Mouse (Mus musculus) embryonic facial prominence, embryonic 10.5 days (tissue): ENCODE results near the gene Fry. TPM values are rescaled to one million over a fixed set of nuclear protein-coding genes. Genes with fewer than 3 reads are reported as not detected.

Source experiments
- DNase-seq: peaks from one replicate; pipeline ENCODE4 v3.0.0-alpha.2; 2017; ENCODE audit warnings: low spot score
- H3K27ac ChIP-seq: fragments of 300-500 bp; sonication (generic); replicated peaks from 2 replicates; pipeline ENCODE4 v1.5.1; 2016; ENCODE audit warnings: mild to moderate bottlenecking
- H3K27me3 ChIP-seq: fragments of 300-500 bp; sonication (generic); replicated peaks from 2 replicates; pipeline ENCODE4 v1.6.1; 2016; ENCODE audit warnings: low read depth, mild to moderate bottlenecking; ENCODE audit not compliant: poor library complexity, severe bottlenecking
- H3K36me3 ChIP-seq: fragments of 300-500 bp; sonication (generic); replicated peaks from 2 replicates; pipeline ENCODE4 v1.6.1; 2016; ENCODE audit warnings: mild to moderate bottlenecking, moderate library complexity
- H3K4me1 ChIP-seq: fragments of 300-500 bp; sonication (generic); 2 replicates; pipeline ENCODE4 v1.6.1; 2016
- H3K4me3 ChIP-seq: fragments of 300-500 bp; sonication (generic); 2 replicates; pipeline ENCODE4 v1.5.1; 2016; ENCODE audit warnings: mild to moderate bottlenecking, moderate library complexity
- H3K9me3 ChIP-seq: fragments of 300-500 bp; sonication (generic); 2 replicates; pipeline ENCODE4 v1.6.1; 2016; ENCODE audit warnings: mild to moderate bottlenecking
- WGBS: fragments of 180-500 bp; shearing (Covaris S2); methylation state at CpG from one replicate; pipeline ENCODE4 v1.1.7; 2016; 5-methylcytosine and 5-hydroxymethylcytosine counted together
- polyA plus RNA-seq: library from polyadenylated mRNA; unstranded; fragments of >200 nt; fragmentation: Nextera tagmentation; extraction: Ambion mirVana; gene quantifications from 2 replicates; pipeline ENCODE4 v1.2.1, GENCODE M21; 2016

The Fry gene
- 5.6 and 7.4 TPM in 2 replicates for polyA plus RNA-seq

GRCm38 (mm10) chr5:150118455-150119241 is at the start of gene Fry:
Gene Fry (plus strand): TSS chr5:150118645.
- Histone ChIP-seq H3K36me3 (no peaks in the 10 kb centered on the region), H3K4me1 (peaks cover 18% of the 10 kb centered on the region), H3K9me3 (0 out of 2 replicates have a peak, but pooled peaks cover 6% of the 10 kb centered on the region), H3K27ac (peak within 1 kb of the TSS; percentile 71), H3K4me3 (peak within 1 kb of the TSS; percentile 84), H3K27me3 (peaks cover 26% of the 10 kb centered on the region)
- peak; percentile 92 for DNase-seq
- WGBS, result under 1% methylated on average over 68 of the region's 68 CpGs

- WGBS, result 20% methylated on average over 10 of the region's 10 CpGs
- H3K36me3 ChIP-seq, result no peaks in the 10 kb centered on the region
- no peak for DNase-seq
- no peaks in the 10 kb centered on the region for H3K27me3 ChIP-seq
- H3K4me3 ChIP-seq, result peak overlapping the region; percentile 28; the same call in 1 of the 2 replicates
- no peak overlapping the region for H3K27ac ChIP-seq
- no peaks in the 10 kb centered on the region for H3K9me3 ChIP-seq
- H3K4me1 ChIP-seq, result no peaks in the 10 kb centered on the region
Measured at GRCm38 (mm10) chr5:150070086-150070485, 48.4 kb upstream of the Fry start.

- Histone ChIP-seq H3K27me3 (no peaks in the 10 kb centered on the region), H3K4me3 (no peak overlapping the region), H3K4me1 (no peaks in the 10 kb centered on the region), H3K9me3 (no peaks in the 10 kb centered on the region), H3K36me3 (no peaks in the 10 kb centered on the region), H3K27ac (no peak overlapping the region)
- DNase-seq, result no peak
Measured at GRCm38 (mm10) chr5:150071738-150072137, 46.7 kb upstream of the Fry start.

GRCm38 (mm10) chr5:150079866-150080797 is 38.3 kb upstream of the Fry start:
- peak; percentile 67 for DNase-seq

GRCm38 (mm10) chr5:150082696-150083095 is 35.7 kb upstream of the Fry start:
- Histone ChIP-seq H3K9me3 (no peaks in the 10 kb centered on the region), H3K27me3 (no peaks in the 10 kb centered on the region), H3K4me3 (no peak overlapping the region), H3K36me3 (no peaks in the 10 kb centered on the region), H3K27ac (no peak overlapping the region), H3K4me1 (peaks cover 17% of the 10 kb centered on the region)
- DNase-seq, result no peak
- 89% methylated on average over 14 of the region's 14 CpGs for WGBS

More at GRCm38 (mm10) chr5:150079866-150080797, 38.3 kb upstream of the Fry start:
- Histone ChIP-seq H3K4me3 (peak overlapping the region; percentile 43), H3K27me3 (no peaks in the 10 kb centered on the region), H3K9me3 (no peaks in the 10 kb centered on the region), H3K36me3 (no peaks in the 10 kb centered on the region), H3K4me1 (peaks cover 17% of the 10 kb centered on the region), H3K27ac (peak overlapping the region; percentile 77)
- WGBS, result 20% methylated on average over 12 of the region's 12 CpGs

GRCm38 (mm10) chr5:150083190-150083589 is 35.3 kb upstream of the Fry start:
- Histone ChIP-seq H3K27ac (no peak overlapping the region), H3K36me3 (no peaks in the 10 kb centered on the region), H3K4me3 (no peak overlapping the region), H3K4me1 (peaks cover 17% of the 10 kb centered on the region), H3K9me3 (no peaks in the 10 kb centered on the region), H3K27me3 (no peaks in the 10 kb centered on the region)
- 67% methylated on average over 5 of the region's 5 CpGs for WGBS
- DNase-seq, result no peak

- no peaks in the 10 kb centered on the region for H3K4me1 ChIP-seq
- H3K9me3 ChIP-seq, result no peaks in the 10 kb centered on the region
- no peaks in the 10 kb centered on the region for H3K36me3 ChIP-seq
- H3K27me3 ChIP-seq, result 0 out of 2 replicates have a peak, but pooled peaks cover 3% of the 10 kb centered on the region
- WGBS, result 8% methylated on average over 6 of the region's 6 CpGs
- no peak overlapping the region for H3K4me3 ChIP-seq
- DNase-seq, result peak; percentile 62
- no peak overlapping the region for H3K27ac ChIP-seq
Measured at GRCm38 (mm10) chr5:150097620-150098019, 20.8 kb upstream of the Fry start.

GRCm38 (mm10) chr5:150098754-150099153 is 19.7 kb upstream of the Fry start:
- Histone ChIP-seq H3K4me3 (no peak overlapping the region), H3K27ac (no peak overlapping the region), H3K4me1 (no peaks in the 10 kb centered on the region), H3K27me3 (0 out of 2 replicates have a peak, but pooled peaks cover 3% of the 10 kb centered on the region), H3K9me3 (no peaks in the 10 kb centered on the region), H3K36me3 (no peaks in the 10 kb centered on the region)
- 90% methylated on average over 12 of the region's 12 CpGs for WGBS
- DNase-seq, result no peak

GRCm38 (mm10) chr5:150101789-150102188 is 16.7 kb upstream of the Fry start:
- H3K27me3 ChIP-seq, result 0 out of 2 replicates have a peak, but pooled peaks cover 3% of the 10 kb centered on the region
- H3K36me3 ChIP-seq, result no peaks in the 10 kb centered on the region
- H3K4me1 ChIP-seq, result no peaks in the 10 kb centered on the region
- no peak overlapping the region for H3K4me3 ChIP-seq
- WGBS, result 88% methylated on average over 11 of the region's 11 CpGs
- no peak for DNase-seq
- no peak overlapping the region for H3K27ac ChIP-seq
- no peaks in the 10 kb centered on the region for H3K9me3 ChIP-seq

- no peak overlapping the region for H3K27ac ChIP-seq
- WGBS, result 92% methylated on average over 7 of the region's 7 CpGs
- no peaks in the 10 kb centered on the region for H3K27me3 ChIP-seq
- H3K9me3 ChIP-seq, result no peaks in the 10 kb centered on the region
- DNase-seq, result no peak
- no peak overlapping the region for H3K4me3 ChIP-seq
- H3K4me1 ChIP-seq, result no peaks in the 10 kb centered on the region
- no peaks in the 10 kb centered on the region for H3K36me3 ChIP-seq
Measured at GRCm38 (mm10) chr5:150106358-150106757, 12.1 kb upstream of the Fry start.

- 56% methylated on average over 8 of the region's 8 CpGs for whole genome bisulfite sequencing
- DNase-seq, result no peak
- Histone ChIP-seq H3K27ac (no peak overlapping the region), H3K4me1 (peaks cover 8% of the 10 kb centered on the region; the same call in 1 of the 2 replicates), H3K27me3 (no peaks in the 10 kb centered on the region), H3K4me3 (no peak overlapping the region), H3K36me3 (no peaks in the 10 kb centered on the region), H3K9me3 (no peaks in the 10 kb centered on the region)
Measured at GRCm38 (mm10) chr5:150111236-150111635, 7.2 kb upstream of the Fry start.

- Histone ChIP-seq H3K36me3 (no peaks in the 10 kb centered on the region), H3K9me3 (0 out of 2 replicates have a peak, but pooled peaks cover 4% of the 10 kb centered on the region), H3K27me3 (peaks cover 3% of the 10 kb centered on the region), H3K27ac (no peak overlapping the region), H3K4me3 (no peak overlapping the region), H3K4me1 (peaks cover 17% of the 10 kb centered on the region)
- no peak for DNase-seq
- 75% methylated on average over 7 of the region's 7 CpGs for WGBS
Measured at GRCm38 (mm10) chr5:150114007-150114406, 4.4 kb upstream of the Fry start.
